ENCODE assay signal across 16 mouse cellular contexts in genomic region chr11:58499290-58499689, GRCm38 (mm10). TPM values are rescaled to one million over a fixed set of nuclear protein-coding genes. Genes with fewer than 3 reads are reported as not detected.
DNase-seq lines count a peak whose midpoint lies in the region; ATAC-seq and TF ChIP-seq lines count a peak whose summit lies in the region.
"Had no signal": no experiment of that assay in that cellular context is flagged by ENCODE, and none has a peak within 500 bp of the region (broad histone marks: within the 10 kb centered on the region; RNA-seq: fewer than 3 reads in every experiment).

No protein-coding gene starts in this region.

- 54% methylated on average over 3 of the region's 3 CpGs for WGBS in hindbrain, embryonic 14.5 days
- 63% methylated on average over 3 of the region's 3 CpGs for WGBS in hindbrain, embryonic 12.5 days
- WGBS in lung, postnatal 0 days: 43% methylated on average over 3 of the region's 3 CpGs
- WGBS in stomach, postnatal 0 days: 25% methylated on average over 3 of the region's 3 CpGs

- no peak for ATAC-seq in hindbrain, embryonic 14.5 days (ENCODE audit: low FRiP score)
- no peak for ATAC-seq in hindbrain, embryonic 12.5 days (ENCODE audit: low FRiP score)
- ATAC-seq in lung, postnatal 0 days: no peak
- no peak for ATAC-seq in stomach, postnatal 0 days (ENCODE audit: low FRiP score, low TSS enrichment)
- no peak for ATAC-seq in megakaryocyte-erythroid progenitor cell, adult 5-6 weeks (replicated peaks; ENCODE audit: low FRiP score, low TSS enrichment, poor library complexity, severe bottlenecking)

- no peaks in the 10 kb centered on the region for H3K4me1 ChIP-seq in hindbrain, embryonic 14.5 days (replicated peaks; ENCODE audit: control insufficient read depth, insufficient read depth, low read length)
- no peaks in the 10 kb centered on the region for H3K4me1 ChIP-seq in hindbrain, embryonic 12.5 days
- no peaks in the 10 kb centered on the region for H3K4me1 ChIP-seq in lung, postnatal 0 days (ENCODE audit: insufficient read depth, low read depth, low read length)
- no peaks in the 10 kb centered on the region for H3K4me1 ChIP-seq in stomach, postnatal 0 days (replicated peaks; ENCODE audit: control insufficient read depth, insufficient read depth)
- H3K4me1 ChIP-seq: embryonic facial prominence, embryonic 13.5 days; liver, embryonic 13.5 days had no signal

- H3K27ac ChIP-seq in hindbrain, embryonic 14.5 days: no peak overlapping the region
- no peak overlapping the region for H3K27ac ChIP-seq in hindbrain, embryonic 12.5 days
- no peak overlapping the region for H3K27ac ChIP-seq in lung, postnatal 0 days (ENCODE audit: low read length)
- no peak overlapping the region for H3K27ac ChIP-seq in stomach, postnatal 0 days (replicated peaks)
- H3K27ac ChIP-seq: embryonic facial prominence, embryonic 13.5 days; liver, embryonic 13.5 days had no signal

- no peaks in the 10 kb centered on the region for H3K27me3 ChIP-seq in hindbrain, embryonic 14.5 days (ENCODE audit: control insufficient read depth, insufficient read depth, low read length)
- no peaks in the 10 kb centered on the region for H3K27me3 ChIP-seq in hindbrain, embryonic 12.5 days
- H3K27me3 ChIP-seq in lung, postnatal 0 days (replicated peaks; ENCODE audit: insufficient read depth, low read length): no peaks in the 10 kb centered on the region
- H3K27me3 ChIP-seq in stomach, postnatal 0 days (ENCODE audit: control insufficient read depth, insufficient read depth, low read length): no peaks in the 10 kb centered on the region
- H3K27me3 ChIP-seq: embryonic facial prominence, embryonic 13.5 days; liver, embryonic 13.5 days had no signal

- TF ChIP-seq CTCF in lung, postnatal 0 days (IDR thresholded peaks at IDR 0.05): peak; percentile 45
- peak; percentile 70 for TF ChIP-seq CTCF in stomach, postnatal 0 days (IDR thresholded peaks at IDR 0.05; ENCODE audit: low read depth)

- no peak overlapping the region for H3K4me2 ChIP-seq in hindbrain, embryonic 14.5 days (replicated peaks)
- H3K4me2 ChIP-seq in hindbrain, embryonic 12.5 days (replicated peaks): no peak overlapping the region
- H3K4me2 ChIP-seq in lung, postnatal 0 days (replicated peaks; ENCODE audit: low read depth, low read length): no peak overlapping the region
- H3K4me2 ChIP-seq in stomach, postnatal 0 days (replicated peaks; ENCODE audit: low read depth): no peak overlapping the region
- H3K4me2 ChIP-seq: embryonic facial prominence, embryonic 13.5 days; liver, embryonic 13.5 days had no signal

- no peak overlapping the region for H3K9ac ChIP-seq in hindbrain, embryonic 14.5 days
- H3K9ac ChIP-seq in hindbrain, embryonic 12.5 days: no peak overlapping the region
- no peak overlapping the region for H3K9ac ChIP-seq in lung, postnatal 0 days (replicated peaks; ENCODE audit: low read depth)
- no peak overlapping the region for H3K9ac ChIP-seq in stomach, postnatal 0 days (ENCODE audit: low read length)
- H3K9ac ChIP-seq: embryonic facial prominence, embryonic 13.5 days; liver, embryonic 13.5 days had no signal

- no peaks in the 10 kb centered on the region for H3K36me3 ChIP-seq in hindbrain, embryonic 14.5 days (replicated peaks; ENCODE audit: control insufficient read depth, insufficient read depth)
- H3K36me3 ChIP-seq in hindbrain, embryonic 12.5 days: no peaks in the 10 kb centered on the region
- H3K36me3 ChIP-seq in lung, postnatal 0 days (ENCODE audit: insufficient read depth, low read length): no peaks in the 10 kb centered on the region
- H3K36me3 ChIP-seq in stomach, postnatal 0 days (ENCODE audit: control insufficient read depth, insufficient read depth, low read length): no peaks in the 10 kb centered on the region
- H3K36me3 ChIP-seq: embryonic facial prominence, embryonic 13.5 days; liver, embryonic 13.5 days had no signal

- no peak for TF ChIP-seq EP300 in lung, postnatal 0 days (IDR thresholded peaks at IDR 0.05)
- TF ChIP-seq EP300 in stomach, postnatal 0 days (optimal IDR thresholded peaks at IDR 0.05): no peak

- no peaks in the 10 kb centered on the region for H3K9me3 ChIP-seq in hindbrain, embryonic 14.5 days (ENCODE audit: control insufficient read depth, low read length)
- no peaks in the 10 kb centered on the region for H3K9me3 ChIP-seq in hindbrain, embryonic 12.5 days (replicated peaks)
- H3K9me3 ChIP-seq in lung, postnatal 0 days (ENCODE audit: low read length): no peaks in the 10 kb centered on the region
- H3K9me3 ChIP-seq in stomach, postnatal 0 days (ENCODE audit: control insufficient read depth, low read length): no peaks in the 10 kb centered on the region
- H3K9me3 ChIP-seq: embryonic facial prominence, embryonic 13.5 days; liver, embryonic 13.5 days had no signal

- H3K4me3 ChIP-seq in hindbrain, embryonic 14.5 days (replicated peaks; ENCODE audit: low read length): no peak overlapping the region
- no peak overlapping the region for H3K4me3 ChIP-seq in hindbrain, embryonic 12.5 days
- H3K4me3 ChIP-seq in lung, postnatal 0 days (ENCODE audit: low read depth, low read length): no peak overlapping the region
- H3K4me3 ChIP-seq in stomach, postnatal 0 days (ENCODE audit: low read depth, low read length): no peak overlapping the region
- H3K4me3 ChIP-seq: embryonic facial prominence, embryonic 13.5 days; liver, embryonic 13.5 days had no signal

- DNase-seq in cerebellum, postnatal 14 days: peak; percentile 7 to 13
- no peak for DNase-seq in cerebellum, adult 8-10 months
- DNase-seq in hindbrain, embryonic 14.5 days (ENCODE audit: low spot score): peak; percentile 80
- peak; percentile 43 for DNase-seq in lung, postnatal 0 days (ENCODE audit: low spot score)
- no peak for DNase-seq in lung, postnatal 4 days
- DNase-seq in stomach, postnatal 0 days (ENCODE audit: low spot score): no peak
- DNase-seq: adrenal gland, adult 8-10 months; liver, embryonic 13.5 days had no signal

RNA-seq across cellular contexts. Expression of gene Olfr331, which starts 3.1 kb away (rescaled TPM):
- not detected in 2 replicates for polyA plus RNA-seq in hindbrain, embryonic 14.5 days (2014; fragmentation: Nextera tagmentation; extraction: Ambion mirVana)
- polyA plus RNA-seq in hindbrain, embryonic 12.5 days (2016; fragmentation: Nextera tagmentation; extraction: Ambion mirVana): not detected in 2 replicates
- polyA plus RNA-seq in lung, postnatal 0 days (2015; fragmentation: Nextera tagmentation; extraction: Ambion mirVana): not detected in 2 replicates
- not detected in 2 replicates for polyA plus RNA-seq in stomach, postnatal 0 days (2015; fragmentation: Nextera tagmentation; extraction: Ambion mirVana)
- not detected in 2 replicates for total RNA-seq in megakaryocyte-erythroid progenitor cell, adult 5-6 weeks (2014; fragmentation: Nextera tagmentation)
- total RNA-seq in megakaryocyte-erythroid progenitor cell, adult 5-6 weeks (2017): not detected in 2 replicates
- total RNA-seq: adrenal gland, adult 8-10 months; heart, adult 18-20 months; layer of hippocampus, postnatal 14 days; megakaryocyte, adult 5-6 weeks had no signal
- polyA plus RNA-seq: embryonic facial prominence, embryonic 13.5 days; intestine, embryonic 14.5 days; liver, embryonic 13.5 days; stomach, embryonic 16.5 days had no signal

RNA-seq across cellular contexts. Expression of gene Olfr332, which starts 6.9 kb away (rescaled TPM):
- not detected in 2 replicates for polyA plus RNA-seq in hindbrain, embryonic 14.5 days (2014; fragmentation: Nextera tagmentation; extraction: Ambion mirVana)
- not detected in 2 replicates for polyA plus RNA-seq in hindbrain, embryonic 12.5 days (2016; fragmentation: Nextera tagmentation; extraction: Ambion mirVana)
- polyA plus RNA-seq in lung, postnatal 0 days (2015; fragmentation: Nextera tagmentation; extraction: Ambion mirVana): not detected in 2 replicates
- polyA plus RNA-seq in stomach, postnatal 0 days (2015; fragmentation: Nextera tagmentation; extraction: Ambion mirVana): not detected in 2 replicates
- total RNA-seq in megakaryocyte-erythroid progenitor cell, adult 5-6 weeks (2014; fragmentation: Nextera tagmentation): not detected in 2 replicates
- total RNA-seq in megakaryocyte-erythroid progenitor cell, adult 5-6 weeks (2017): not detected in 2 replicates
- total RNA-seq: adrenal gland, adult 8-10 months; heart, adult 18-20 months; layer of hippocampus, postnatal 14 days; megakaryocyte, adult 5-6 weeks had no signal
- polyA plus RNA-seq: embryonic facial prominence, embryonic 13.5 days; intestine, embryonic 14.5 days; liver, embryonic 13.5 days; stomach, embryonic 16.5 days had no signal

RNA-seq across cellular contexts. Expression of gene Olfr330, which starts 35.3 kb away (rescaled TPM):
- polyA plus RNA-seq in hindbrain, embryonic 14.5 days (2014; fragmentation: Nextera tagmentation; extraction: Ambion mirVana): not detected in 2 replicates
- polyA plus RNA-seq in hindbrain, embryonic 12.5 days (2016; fragmentation: Nextera tagmentation; extraction: Ambion mirVana): not detected in 2 replicates
- polyA plus RNA-seq in lung, postnatal 0 days (2015; fragmentation: Nextera tagmentation; extraction: Ambion mirVana): not detected in 2 replicates
- not detected in 2 replicates for polyA plus RNA-seq in stomach, postnatal 0 days (2015; fragmentation: Nextera tagmentation; extraction: Ambion mirVana)
- not detected in 2 replicates for total RNA-seq in megakaryocyte-erythroid progenitor cell, adult 5-6 weeks (2014; fragmentation: Nextera tagmentation)
- total RNA-seq in megakaryocyte-erythroid progenitor cell, adult 5-6 weeks (2017): not detected in 2 replicates
- total RNA-seq: heart, adult 18-20 months; layer of hippocampus, postnatal 14 days; megakaryocyte, adult 5-6 weeks had no signal
- polyA plus RNA-seq: embryonic facial prominence, embryonic 13.5 days; intestine, embryonic 14.5 days; liver, embryonic 13.5 days; stomach, embryonic 16.5 days had no signal

RNA-seq across cellular contexts. Expression of gene Olfr30, which starts 37.2 kb away (rescaled TPM):
- polyA plus RNA-seq in hindbrain, embryonic 14.5 days (2014; fragmentation: Nextera tagmentation; extraction: Ambion mirVana): not detected in 2 replicates
- not detected in 2 replicates for polyA plus RNA-seq in hindbrain, embryonic 12.5 days (2016; fragmentation: Nextera tagmentation; extraction: Ambion mirVana)
- polyA plus RNA-seq in lung, postnatal 0 days (2015; fragmentation: Nextera tagmentation; extraction: Ambion mirVana): not detected in 2 replicates
- not detected in 2 replicates for polyA plus RNA-seq in stomach, postnatal 0 days (2015; fragmentation: Nextera tagmentation; extraction: Ambion mirVana)
- total RNA-seq in megakaryocyte-erythroid progenitor cell, adult 5-6 weeks (2014; fragmentation: Nextera tagmentation): not detected in 2 replicates
- not detected in 2 replicates for total RNA-seq in megakaryocyte-erythroid progenitor cell, adult 5-6 weeks (2017)
- total RNA-seq: adrenal gland, adult 8-10 months; heart, adult 18-20 months; layer of hippocampus, postnatal 14 days; megakaryocyte, adult 5-6 weeks had no signal
- polyA plus RNA-seq: embryonic facial prominence, embryonic 13.5 days; intestine, embryonic 14.5 days; liver, embryonic 13.5 days; stomach, embryonic 16.5 days had no signal

RNA-seq across cellular contexts. Expression of gene Lypd9, which starts 46.6 kb away (rescaled TPM):
- polyA plus RNA-seq in hindbrain, embryonic 14.5 days (2014; fragmentation: Nextera tagmentation; extraction: Ambion mirVana): not detected in 2 replicates
- not detected in 2 replicates for polyA plus RNA-seq in hindbrain, embryonic 12.5 days (2016; fragmentation: Nextera tagmentation; extraction: Ambion mirVana)
- not detected in 2 replicates for polyA plus RNA-seq in lung, postnatal 0 days (2015; fragmentation: Nextera tagmentation; extraction: Ambion mirVana)
- polyA plus RNA-seq in stomach, postnatal 0 days (2015; fragmentation: Nextera tagmentation; extraction: Ambion mirVana): not detected in 2 replicates
- not detected in 2 replicates for total RNA-seq in megakaryocyte-erythroid progenitor cell, adult 5-6 weeks (2014; fragmentation: Nextera tagmentation)
- not detected in 2 replicates for total RNA-seq in megakaryocyte-erythroid progenitor cell, adult 5-6 weeks (2017)
- total RNA-seq: adrenal gland, adult 8-10 months; heart, adult 18-20 months; layer of hippocampus, postnatal 14 days; megakaryocyte, adult 5-6 weeks had no signal
- polyA plus RNA-seq: embryonic facial prominence, embryonic 13.5 days; intestine, embryonic 14.5 days; liver, embryonic 13.5 days; stomach, embryonic 16.5 days had no signal

Comparison
In these comparisons a context has a peak if more than half of its experiments do, and no peak if none do; other contexts are left out.
1. DNase-seq: peak in cerebellum, postnatal 14 days (2 of 2), hindbrain, embryonic 14.5 days (single experiment) and lung, postnatal 0 days (single experiment); none in cerebellum, adult 8-10 months (single experiment), lung, postnatal 4 days (0 of 2) and stomach, postnatal 0 days (single experiment).